Mouse (Mus musculus) heart, embryonic 12.5 days (tissue): ENCODE measurements around the gene Rps28. TPM values are rescaled to one million over a fixed set of nuclear protein-coding genes. Genes with fewer than 3 reads are reported as not detected.
"Not testable (repeated sequence)": the region's sequence is repeated elsewhere in the genome, so short reads cannot be mapped to it uniquely, and the experiment has no call there.

Experiments used
- ATAC-seq: fragments of 200-750 bp; cut with Nextera tagmentation; 2 replicates; pipeline ENCODE4 v1.8.0; 2017; ENCODE audit warnings: moderate TSS enrichment, moderate library complexity; ENCODE audit not compliant: insufficient number of reproducible peaks, low FRiP score
- H3K27ac ChIP-seq: fragments of 300-500 bp; sonication (generic); 2 replicates; pipeline ENCODE4 v1.5.1; 2016; ENCODE audit warnings: mild to moderate bottlenecking, moderate library complexity; ENCODE audit not compliant: poor library complexity, severe bottlenecking
- H3K27me3 ChIP-seq: fragments of 300-500 bp; sonication (generic); replicated peaks from 2 replicates; pipeline ENCODE4 v1.6.1; 2016; ENCODE audit warnings: mild to moderate bottlenecking, moderate library complexity
- H3K36me3 ChIP-seq: fragments of 300-500 bp; sonication (generic); 2 replicates; pipeline ENCODE4 v1.6.1; 2016; ENCODE audit warnings: mild to moderate bottlenecking, moderate library complexity
- H3K4me1 ChIP-seq: fragments of 300-500 bp; sonication (generic); replicated peaks from 2 replicates; pipeline ENCODE4 v1.6.1; 2016; ENCODE audit warnings: mild to moderate bottlenecking
- H3K4me2 ChIP-seq: fragments of 300-500 bp; sonication (generic); 2 replicates; pipeline ENCODE4 v1.6.1; 2016; ENCODE audit warnings: mild to moderate bottlenecking, moderate library complexity
- H3K4me3 ChIP-seq: fragments of 300-500 bp; sonication (generic); 2 replicates; pipeline ENCODE4 v1.5.1; 2016; ENCODE audit warnings: mild to moderate bottlenecking
- H3K9ac ChIP-seq: fragments of 300-500 bp; sonication (generic); 2 replicates; pipeline ENCODE4 v1.6.1; 2016; ENCODE audit warnings: mild to moderate bottlenecking, moderate library complexity
- H3K9me3 ChIP-seq: fragments of 300-500 bp; sonication (generic); replicated peaks from 2 replicates; pipeline ENCODE4 v1.6.1; 2016; ENCODE audit warnings: mild to moderate bottlenecking, moderate library complexity
- WGBS: fragments of 180-500 bp; shearing (Covaris S2); methylation state at CpG from one replicate; pipeline ENCODE4 v1.1.7; 2016; 5-methylcytosine and 5-hydroxymethylcytosine counted together
- polyA plus RNA-seq: library from polyadenylated mRNA; unstranded; fragments of >200 nt; fragmentation: Nextera tagmentation; extraction: Ambion mirVana; gene quantifications from 2 replicates; pipeline ENCODE4 v1.2.1, GENCODE M21; 2016

Rps28 gene
- polyA plus RNA-seq = 570 and 574 TPM in 2 replicates

DNA sequence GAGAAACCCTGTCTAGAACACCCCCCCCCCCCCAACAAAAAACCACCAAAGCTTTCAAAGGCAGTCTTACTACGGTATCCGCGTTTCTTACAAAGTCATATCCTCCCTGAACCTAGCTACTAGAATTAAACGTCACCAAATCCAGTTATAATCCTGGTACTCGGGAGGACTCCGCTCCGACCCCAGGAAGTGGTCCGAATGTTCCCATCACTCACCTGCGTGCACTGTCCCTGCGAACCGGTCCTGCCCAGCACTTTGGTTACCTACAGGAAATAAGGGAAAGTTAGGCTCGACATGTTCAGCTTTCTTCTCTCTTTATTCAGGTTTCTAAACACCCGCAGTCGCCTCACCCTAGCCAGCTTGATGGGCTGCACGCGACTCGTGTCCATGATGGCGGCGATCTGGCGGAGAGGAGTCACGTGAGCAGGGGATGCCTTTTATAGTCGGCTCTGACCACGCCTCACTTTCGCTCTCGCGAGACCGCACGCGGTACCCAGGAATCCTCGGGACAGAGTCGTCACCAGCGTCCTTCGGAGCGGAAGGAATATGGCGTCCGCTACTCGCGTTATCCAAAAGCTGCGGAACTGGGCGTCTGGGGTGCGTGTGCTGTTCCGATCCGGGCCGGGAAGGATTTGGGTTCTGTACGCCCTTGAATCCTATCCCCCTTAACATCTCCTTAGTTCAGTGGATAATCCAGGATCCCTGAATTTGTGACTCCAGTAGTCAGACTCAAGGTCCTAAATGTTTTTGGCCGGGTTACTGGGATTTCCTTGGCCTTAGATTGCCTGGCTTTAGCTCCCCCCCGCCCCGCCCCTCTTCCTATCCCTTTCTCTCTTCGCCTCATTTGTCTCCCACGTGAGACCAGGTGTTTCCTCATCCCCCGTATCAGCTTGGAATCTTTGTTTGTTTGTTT is at the start of gene Rps28, which contains the start of gene Ndufa7:
Rps28 (minus strand) TSS at position 479 of the 913 bp plus-strand sequence.
Ndufa7 (plus strand) TSS at position 489 of the 913 bp plus-strand sequence.
- Histone ChIP-seq H3K27ac (peak within 1 kb of the TSS; percentile 61), H3K9ac (peak within 1 kb of the TSS; percentile 87), H3K9me3 (no peaks in the 10 kb centered on the region), H3K4me3 (peak within 1 kb of the TSS; percentile 79), H3K4me2 (peak within 1 kb of the TSS; percentile 89), H3K36me3 (peaks cover 44% of the 10 kb centered on the region), H3K27me3 (no peaks in the 10 kb centered on the region), H3K4me1 (peaks cover 47% of the 10 kb centered on the region)
- ATAC-seq = peak; percentile 93
- under 1% methylated on average over 51 of the region's 51 CpGs for WGBS

- not testable (repeated sequence) for ATAC-seq, H3K4me3 ChIP-seq, H3K4me2 ChIP-seq, H3K4me1 ChIP-seq, H3K9ac ChIP-seq, H3K27ac ChIP-seq, H3K9me3 ChIP-seq, H3K27me3 ChIP-seq
- 73% methylated on average over 5 of the region's 12 CpGs for WGBS
- H3K36me3 ChIP-seq = peaks cover 31% of the 10 kb centered on the region
Observed at GRCm38 (mm10) chr17:33873537-33873936, 49.2 kb upstream of the Rps28 start, which contains the start of gene Gm7029. Gene Gm7029 (plus strand): TSS chr17:33873837.

- no peak overlapping the region for H3K27ac ChIP-seq
- H3K9ac ChIP-seq = no peak overlapping the region
- WGBS = 21% methylated on average over 9 of the region's 9 CpGs
- peaks cover 4% of the 10 kb centered on the region for H3K4me1 ChIP-seq
- H3K4me2 ChIP-seq = peak overlapping the region; percentile 36
- no peaks in the 10 kb centered on the region for H3K36me3 ChIP-seq
- H3K9me3 ChIP-seq = no peaks in the 10 kb centered on the region
- ATAC-seq = no peak
- H3K4me3 ChIP-seq = no peak overlapping the region
- no peaks in the 10 kb centered on the region for H3K27me3 ChIP-seq
Observed at GRCm38 (mm10) chr17:33865330-33866030, 41.1 kb upstream of the Rps28 start.

GRCm38 (mm10) chr17:33857816-33858215 is 33.5 kb upstream of the Rps28 start:
- no peaks in the 10 kb centered on the region for H3K36me3 ChIP-seq
- H3K4me2 ChIP-seq = no peak overlapping the region
- no peaks in the 10 kb centered on the region for H3K4me1 ChIP-seq
- 79% methylated on average over 4 of the region's 4 CpGs for WGBS
- H3K27me3 ChIP-seq = no peaks in the 10 kb centered on the region
- no peak overlapping the region for H3K4me3 ChIP-seq
- no peak overlapping the region for H3K27ac ChIP-seq
- no peak overlapping the region for H3K9ac ChIP-seq
- H3K9me3 ChIP-seq = peaks cover 3% of the 10 kb centered on the region; the same call in 1 of the 2 replicates
- no peak for ATAC-seq

DNA sequence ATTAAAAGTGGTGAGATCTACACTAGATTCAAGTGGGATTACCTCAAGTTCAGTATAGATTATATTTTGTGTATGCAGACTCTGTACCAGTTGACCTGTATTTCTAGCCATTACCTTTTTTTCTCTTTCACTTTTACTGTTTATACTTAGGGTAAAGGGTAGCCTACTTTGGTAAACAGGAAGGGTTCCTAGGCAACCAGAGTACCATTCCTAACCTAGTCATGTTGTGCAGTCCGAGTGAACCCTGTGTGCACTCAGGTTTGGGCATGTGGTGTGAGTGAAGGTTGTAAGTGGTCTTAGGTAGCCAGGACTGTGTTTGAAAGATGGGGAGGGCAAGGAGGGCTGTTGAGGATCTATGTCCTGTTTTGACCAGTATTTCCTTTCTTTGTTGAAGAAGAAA is 27.0 kb upstream of the Rps28 start:
- H3K4me1 ChIP-seq = no peaks in the 10 kb centered on the region
- no peak overlapping the region for H3K4me3 ChIP-seq
- no peak overlapping the region for H3K9ac ChIP-seq
- no peaks in the 10 kb centered on the region for H3K9me3 ChIP-seq
- H3K36me3 ChIP-seq = 0 out of 2 replicates have a peak, but pooled peaks cover 10% of the 10 kb centered on the region
- 65% methylated on average over 1 of the region's 1 CpGs for WGBS
- no peaks in the 10 kb centered on the region for H3K27me3 ChIP-seq
- ATAC-seq = no peak
- H3K4me2 ChIP-seq = no peak overlapping the region
- H3K27ac ChIP-seq = no peak overlapping the region

DNA sequence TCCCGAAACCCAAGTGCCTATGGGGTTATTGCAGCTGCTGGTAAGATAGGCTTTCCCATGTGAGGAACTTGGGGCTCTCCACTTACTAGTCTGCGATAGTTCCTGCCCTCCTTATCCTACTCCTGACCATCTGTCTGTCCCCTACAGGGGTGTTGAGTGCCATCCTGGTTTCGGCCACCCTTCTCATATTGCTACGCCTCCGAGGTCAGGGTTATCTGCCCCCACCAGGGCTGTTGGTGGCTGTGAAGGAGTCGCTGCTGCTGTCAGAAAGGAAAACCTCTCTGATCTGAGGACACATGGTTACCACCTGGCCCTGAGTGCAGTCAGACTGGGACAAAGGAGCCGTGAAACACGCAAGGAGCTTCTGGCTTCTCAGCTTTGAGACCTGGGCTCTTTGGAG is 23.8 kb upstream of the Rps28 start:
- no peak overlapping the region for H3K4me3 ChIP-seq
- H3K27ac ChIP-seq = no peak overlapping the region
- 57% methylated on average over 8 of the region's 8 CpGs for WGBS
- no peaks in the 10 kb centered on the region for H3K27me3 ChIP-seq
- H3K9ac ChIP-seq = no peak overlapping the region
- ATAC-seq = no peak
- peaks cover 12% of the 10 kb centered on the region for H3K4me1 ChIP-seq
- H3K36me3 ChIP-seq = 0 out of 2 replicates have a peak, but pooled peaks cover 10% of the 10 kb centered on the region
- no peaks in the 10 kb centered on the region for H3K9me3 ChIP-seq
- H3K4me2 ChIP-seq = no peak overlapping the region

- peaks cover 16% of the 10 kb centered on the region for H3K4me1 ChIP-seq
- no peak overlapping the region for H3K4me3 ChIP-seq
- no peak overlapping the region for H3K9ac ChIP-seq
- no peak overlapping the region for H3K27ac ChIP-seq
- H3K36me3 ChIP-seq = peaks cover 9% of the 10 kb centered on the region
- no peak for ATAC-seq
- WGBS = 71% methylated on average over 1 of the region's 1 CpGs
- 0 out of 2 replicates have a peak overlapping the region, but pooled peaks have one; percentile 90 for H3K4me2 ChIP-seq
- H3K27me3 ChIP-seq = no peaks in the 10 kb centered on the region
- H3K9me3 ChIP-seq = no peaks in the 10 kb centered on the region
Observed at GRCm38 (mm10) chr17:33844196-33844595, 19.8 kb upstream of the Rps28 start.

DNA sequence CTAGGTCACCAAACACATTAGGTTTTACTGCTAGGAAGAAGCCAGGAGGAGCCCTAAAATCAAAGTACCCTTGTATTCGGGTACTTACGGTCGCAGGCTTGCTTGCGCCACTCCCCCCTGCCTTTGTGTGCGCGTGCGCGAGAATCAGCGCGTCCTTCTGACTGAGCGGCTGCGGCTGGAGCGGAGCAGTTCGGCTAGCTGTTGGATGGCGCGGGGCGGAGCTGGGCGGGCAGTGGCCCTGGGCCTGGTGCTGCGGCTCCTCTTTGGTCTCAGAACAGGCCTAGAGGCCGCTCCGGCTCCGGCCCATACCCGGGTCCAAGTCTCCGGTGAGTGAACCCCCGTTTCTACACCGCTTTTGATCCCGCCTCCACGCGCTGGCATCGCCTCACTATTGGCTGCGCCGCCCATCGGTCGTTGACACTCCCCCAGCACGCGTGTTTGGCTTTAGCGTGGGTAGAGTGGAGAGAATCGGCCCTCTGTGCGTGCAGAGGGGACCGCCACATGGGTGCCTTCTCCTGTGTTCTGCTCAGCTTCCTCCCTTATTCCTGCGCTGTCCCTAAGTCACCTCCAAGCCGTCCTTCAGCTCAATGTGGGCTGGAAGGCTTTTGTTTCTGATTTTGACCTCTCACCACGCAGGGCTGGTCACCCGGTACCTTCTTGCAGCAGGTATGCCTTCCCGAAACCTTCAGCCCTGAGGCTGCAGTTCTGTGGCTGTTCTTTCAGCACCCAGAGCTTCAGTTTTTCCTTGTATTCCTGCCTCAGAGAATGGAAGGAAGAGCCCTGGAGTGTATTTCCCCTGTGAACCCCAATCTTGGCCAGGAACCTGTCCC is 18.8 kb upstream of the Rps28 start, which contains the start of gene Cd320:
Cd320 (plus strand) TSS at position 126 of the 830 bp plus-strand sequence.
- Histone ChIP-seq H3K4me2 (peak within 1 kb of the TSS; percentile 90), H3K27me3 (no peaks in the 10 kb centered on the region), H3K36me3 (peaks cover 16% of the 10 kb centered on the region), H3K4me3 (peak within 1 kb of the TSS; percentile 91), H3K4me1 (peaks cover 16% of the 10 kb centered on the region), H3K9ac (peak within 1 kb of the TSS; percentile 69), H3K27ac (no peak within 1 kb of the TSS), H3K9me3 (no peaks in the 10 kb centered on the region)
- ATAC-seq = peak; percentile 93
- WGBS = 0% methylated on average over 45 of the region's 45 CpGs

DNA sequence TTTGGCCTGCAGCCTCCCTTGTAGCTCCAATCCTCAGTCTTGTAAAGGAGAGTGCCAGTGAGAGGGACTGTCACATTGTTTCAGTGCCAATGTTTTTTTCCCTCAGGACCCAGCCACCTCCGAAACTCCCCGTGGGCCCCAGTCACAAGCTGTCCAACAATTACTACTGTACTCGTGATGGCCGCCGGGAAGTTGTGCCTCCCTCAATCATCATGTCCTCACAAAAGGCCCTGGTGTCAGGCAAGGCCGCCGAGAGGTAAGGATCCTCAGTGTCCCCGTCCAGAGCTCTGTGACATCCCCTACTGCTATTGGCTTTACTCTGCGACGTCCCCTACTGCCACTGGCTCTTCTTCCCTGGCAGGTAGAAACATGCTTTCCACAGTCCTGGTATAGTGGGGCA is 5.2 kb upstream of the Rps28 start:
- H3K9ac ChIP-seq = no peak overlapping the region
- peaks cover 56% of the 10 kb centered on the region for H3K36me3 ChIP-seq
- H3K9me3 ChIP-seq = no peaks in the 10 kb centered on the region
- H3K27ac ChIP-seq = peak overlapping the region; percentile 14; the same call in 1 of the 2 replicates
- H3K27me3 ChIP-seq = no peaks in the 10 kb centered on the region
- no peak for ATAC-seq
- no peak overlapping the region for H3K4me3 ChIP-seq
- H3K4me2 ChIP-seq = no peak overlapping the region
- H3K4me1 ChIP-seq = peaks cover 25% of the 10 kb centered on the region
- WGBS = 92% methylated on average over 10 of the region's 10 CpGs

DNA sequence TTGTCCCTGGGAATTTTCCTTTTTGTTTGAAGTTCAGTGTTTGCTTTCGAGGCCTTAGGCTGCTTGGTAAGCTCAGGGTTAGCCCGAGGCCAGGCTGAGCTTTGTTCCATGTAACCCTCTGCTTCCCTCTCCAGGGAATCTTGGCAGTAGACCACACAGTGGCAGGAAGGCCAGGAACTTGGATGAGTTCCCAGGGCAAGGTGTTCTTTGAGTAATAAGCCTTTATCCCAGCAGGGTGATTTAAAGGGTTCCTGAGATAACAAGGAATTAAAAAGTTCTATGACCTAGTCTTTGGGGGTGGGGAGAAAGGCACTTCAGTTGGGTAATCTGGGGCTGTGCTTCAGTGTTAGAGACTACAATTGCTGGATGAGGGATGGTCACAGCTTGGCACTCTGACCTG is 4.5 kb upstream of the Rps28 start:
- H3K4me1 ChIP-seq = peaks cover 25% of the 10 kb centered on the region
- ATAC-seq = no peak
- WGBS = 53% methylated on average over 2 of the region's 2 CpGs
- no peak overlapping the region for H3K4me2 ChIP-seq
- no peaks in the 10 kb centered on the region for H3K9me3 ChIP-seq
- no peak overlapping the region for H3K4me3 ChIP-seq
- H3K9ac ChIP-seq = no peak overlapping the region
- H3K36me3 ChIP-seq = peaks cover 50% of the 10 kb centered on the region
- no peaks in the 10 kb centered on the region for H3K27me3 ChIP-seq
- peak overlapping the region; percentile 14; the same call in 1 of the 2 replicates for H3K27ac ChIP-seq
